Mouse (Mus musculus) adipose tissue, adult 10 weeks (tissue): ENCODE measurements around the gene Gal3st2. TPM values are rescaled to one million over a fixed set of nuclear protein-coding genes. Genes with fewer than 3 reads are reported as not detected.

Experiments used
- polyA plus RNA-seq: library from polyadenylated mRNA; stranded (reverse); fragments of 350-450 nt; fragmentation: Illumina TruSeq; extraction: RNeasy Lipid Tissue Mini Kit (QIAGEN cat#74804); gene quantifications from one replicate; pipeline ENCODE4 v1.2.3, GENCODE M21; 2014; ENCODE audit warnings: low read depth, low replicate concordance

Gene Gal3st2
- 0.66 TPM for polyA plus RNA-seq

GRCm38 (mm10) chr1:93861048-93861447 lies at the start of gene Gal3st2:
Gene Gal3st2, plus strand, starts transcription at chr1:93861306.

GRCm38 (mm10) chr1:93824609-93825008 lies 36.5 kb upstream of the Gal3st2 start, which contains the start of gene D2hgdh:
Gene D2hgdh, plus strand, starts transcription at chr1:93824909.

GRCm38 (mm10) chr1:93918011-93918410 lies 56.9 kb downstream of the Gal3st2 start, which contains the start of gene Gal3st2b:
Gene Gal3st2b, plus strand, starts transcription at chr1:93918311.

Other genes with a start within 250 kb of the Gal3st2 start
- gene Stk25, start 202.6 kb upstream of the Gal3st2 start, polyA plus RNA-seq = 111 TPM
- gene Bok, start 175.6 kb upstream of the Gal3st2 start, polyA plus RNA-seq = 18.8 TPM
- gene Atg4b, start 109.8 kb upstream of the Gal3st2 start, polyA plus RNA-seq = 40.2 TPM
- gene Thap4, start 106.4 kb upstream of the Gal3st2 start, polyA plus RNA-seq = 30.5 TPM
- gene Dtymk, start 59.4 kb upstream of the Gal3st2 start, polyA plus RNA-seq = 58.9 TPM
- gene Ing5, start 57.3 kb upstream of the Gal3st2 start, polyA plus RNA-seq = 12.4 TPM
- gene D2hgdh, start 36.4 kb upstream of the Gal3st2 start, polyA plus RNA-seq = 19.6 TPM
- 0.30 TPM for gene Gal3st2b, start 57.0 kb downstream of the Gal3st2 start, polyA plus RNA-seq
- gene Gal3st2c, start 129.2 kb downstream of the Gal3st2 start, polyA plus RNA-seq = not detected
- gene Neu4, start 159.1 kb downstream of the Gal3st2 start, polyA plus RNA-seq = not detected
- not detected for gene Pdcd1, start 191.2 kb downstream of the Gal3st2 start, polyA plus RNA-seq